Mouse (Mus musculus): ENCODE results near the gene Mad2l1bp. TPM values are rescaled to one million over a fixed set of nuclear protein-coding genes. Genes with fewer than 3 reads are reported as not detected.

Gene Mad2l1bp
- polyA plus RNA-seq (2014; fragmentation: Nextera tagmentation; extraction: Ambion mirVana), result 32.2 and 35.3 TPM in 2 replicates

DNA sequence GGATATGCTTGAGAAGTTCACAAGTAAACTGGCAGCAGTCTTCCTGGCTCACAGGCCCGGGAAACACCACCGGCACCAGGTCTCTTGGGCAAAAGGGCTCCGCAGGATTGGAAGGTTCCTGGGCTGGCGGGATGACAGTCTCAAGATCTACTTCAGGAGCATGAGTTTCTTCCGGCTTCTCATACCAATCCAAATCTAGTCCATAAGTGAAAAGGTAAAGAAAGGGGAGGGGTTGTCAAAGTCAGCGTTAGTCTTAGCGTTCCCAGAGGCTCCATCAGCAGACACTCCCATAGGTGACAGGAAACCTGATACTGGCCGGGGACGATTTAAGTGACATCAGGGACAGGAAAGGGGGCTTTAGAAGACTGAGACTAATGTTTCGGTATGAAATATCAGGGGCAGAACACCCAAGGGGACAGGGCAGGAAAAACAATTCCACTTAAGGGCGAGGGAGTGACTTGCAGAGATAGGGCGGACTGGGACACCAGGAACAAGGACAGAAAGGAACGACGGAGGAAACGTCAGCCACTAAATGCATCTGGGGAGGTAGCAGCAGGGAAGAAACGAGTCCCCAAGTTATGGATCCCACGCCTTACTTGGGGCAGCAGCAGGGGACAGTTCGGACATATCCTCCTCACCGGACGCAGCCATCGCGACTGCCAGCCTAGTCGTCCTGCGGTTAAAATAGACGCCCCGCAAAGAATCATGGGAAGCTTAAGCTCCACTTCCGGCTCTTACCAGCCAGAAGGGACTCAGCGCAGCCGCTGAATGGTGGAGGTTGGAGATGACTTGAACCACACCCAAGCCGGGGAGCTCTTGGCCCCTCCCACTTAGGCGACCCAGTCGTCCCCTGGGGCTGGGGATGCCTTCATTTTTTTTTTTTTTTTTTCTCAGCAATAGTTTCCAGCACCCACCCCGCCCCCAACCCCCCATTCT, at the start of gene Mad2l1bp:
Mad2l1bp (minus strand) TSS at position 707 of the 936 bp plus-strand sequence.
- Histone ChIP-seq H3K4me2 (replicated peaks; ENCODE audit: low read depth, low read length) (peak within 1 kb of the TSS; percentile 63), H3K4me3 (ENCODE audit: low read depth, low read length) (peak within 1 kb of the TSS; percentile 54)
- peak; percentile 89 for ATAC-seq (ENCODE audit: insufficient number of reproducible peaks, insufficient read depth, low FRiP score, low read depth)

DNA sequence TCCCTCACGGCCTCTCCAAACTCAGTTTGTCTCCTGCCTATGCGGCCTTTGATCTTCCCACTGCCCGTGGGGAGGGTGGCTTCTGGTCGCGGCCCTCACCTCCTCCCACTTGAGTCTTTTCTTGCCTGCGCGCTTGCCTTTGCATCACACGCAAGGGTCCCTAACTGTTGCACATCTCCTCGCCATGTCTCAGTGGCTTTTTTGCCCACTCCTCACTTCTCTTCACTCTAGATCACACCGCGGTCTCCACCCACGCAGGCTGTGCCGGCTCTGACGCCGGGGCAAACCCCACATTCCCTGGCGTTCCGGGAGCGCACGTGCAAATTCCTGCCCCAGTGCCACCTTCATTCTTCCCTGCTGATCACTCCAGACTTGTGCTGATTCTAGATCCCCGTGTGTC, 49.7 kb upstream of the Mad2l1bp start:
- Histone ChIP-seq H3K9me3 (ENCODE audit: control insufficient read depth, low read depth, low read length) (no peaks in the 10 kb centered on the region), H3K4me3 (ENCODE audit: low read depth, low read length) (peak overlapping the region; percentile 76), H3K27ac (ENCODE audit: low read length) (peak overlapping the region; percentile 61), H3K9ac (replicated peaks; ENCODE audit: low read depth, low read length) (peak overlapping the region; percentile 64), H3K4me2 (replicated peaks; ENCODE audit: low read depth, low read length) (peak overlapping the region; percentile 62), H3K27me3 (ENCODE audit: control insufficient read depth, insufficient read depth, low read length) (no peaks in the 10 kb centered on the region), H3K36me3 (ENCODE audit: control insufficient read depth, insufficient read depth, low read length) (peaks cover 38% of the 10 kb centered on the region), H3K4me1 (ENCODE audit: control insufficient read depth, insufficient read depth, low read length) (peaks cover 14% of the 10 kb centered on the region; the same call in 1 of the 2 replicates)
- ATAC-seq (ENCODE audit: insufficient number of reproducible peaks, insufficient read depth, low FRiP score, low read depth), result no peak
- WGBS, result under 1% methylated on average over 20 of the region's 20 CpGs

More for the DNA sequence above, at the start of gene Mad2l1bp:
- peaks cover 9% of the 10 kb centered on the region for H3K36me3 ChIP-seq (ENCODE audit: control insufficient read depth, insufficient read depth, low read length)
- no peaks in the 10 kb centered on the region for H3K27me3 ChIP-seq (ENCODE audit: control insufficient read depth, insufficient read depth, low read length)
- H3K27ac ChIP-seq (ENCODE audit: low read length), result peak within 1 kb of the TSS; percentile 55; the same call in 1 of the 2 replicates
- peak within 1 kb of the TSS; percentile 56 for H3K9ac ChIP-seq (replicated peaks; ENCODE audit: low read depth, low read length)
- peaks cover 6% of the 10 kb centered on the region; the same call in 1 of the 2 replicates for H3K4me1 ChIP-seq (ENCODE audit: control insufficient read depth, insufficient read depth, low read length)
- WGBS, result 5% methylated on average over 33 of the region's 33 CpGs
- no peaks in the 10 kb centered on the region for H3K9me3 ChIP-seq (ENCODE audit: control insufficient read depth, low read depth, low read length)

DNA sequence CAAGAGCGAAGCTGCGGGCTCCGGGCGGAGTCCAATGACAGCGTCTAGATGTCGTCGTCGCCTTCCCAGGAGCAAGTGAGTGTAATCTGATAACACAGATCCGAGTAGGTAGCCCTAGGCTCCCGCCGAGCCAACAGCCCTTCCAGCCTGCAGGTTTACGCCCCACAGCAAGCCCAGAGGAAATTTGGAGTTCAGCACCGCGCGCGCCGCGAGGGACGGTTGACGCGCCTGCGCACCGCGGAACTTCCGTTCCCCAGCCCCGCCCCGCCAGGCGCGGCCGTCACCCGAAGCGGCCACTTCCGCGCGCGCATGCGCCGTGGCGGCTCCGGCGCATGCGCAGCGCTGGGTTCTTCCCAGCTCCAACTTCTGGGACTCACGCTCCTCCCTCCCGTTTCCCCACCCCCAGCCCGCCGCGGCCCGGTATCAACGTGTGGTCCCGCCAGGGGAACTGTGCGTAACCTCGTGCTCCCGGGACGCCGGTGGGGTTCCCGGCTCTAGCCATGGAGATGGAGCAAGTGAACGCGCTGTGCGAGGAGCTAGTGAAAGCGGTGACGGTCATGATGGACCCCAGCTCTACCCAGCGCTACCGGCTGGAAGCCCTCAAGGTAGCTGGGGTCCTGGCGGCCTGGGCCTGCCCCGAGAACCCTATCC, 49.2 kb upstream of the Mad2l1bp start, which contains the start of the genes Polh and Xpo5:
Polh (minus strand) TSS at position 225 of the 651 bp plus-strand sequence.
Xpo5 (plus strand) TSS at position 362 of the 651 bp plus-strand sequence.
- Histone ChIP-seq H3K27me3 (ENCODE audit: control insufficient read depth, insufficient read depth, low read length) (no peaks in the 10 kb centered on the region), H3K27ac (ENCODE audit: low read length) (peak within 1 kb of the TSS; percentile 79), H3K4me2 (replicated peaks; ENCODE audit: low read depth, low read length) (peak within 1 kb of the TSS; percentile 83), H3K4me1 (ENCODE audit: control insufficient read depth, insufficient read depth, low read length) (peaks cover 14% of the 10 kb centered on the region; the same call in 1 of the 2 replicates), H3K9me3 (ENCODE audit: control insufficient read depth, low read depth, low read length) (no peaks in the 10 kb centered on the region), H3K4me3 (ENCODE audit: low read depth, low read length) (peak within 1 kb of the TSS; percentile 76), H3K36me3 (ENCODE audit: control insufficient read depth, insufficient read depth, low read length) (peaks cover 38% of the 10 kb centered on the region), H3K9ac (replicated peaks; ENCODE audit: low read depth, low read length) (peak within 1 kb of the TSS; percentile 64)
- WGBS, result under 1% methylated on average over 65 of the region's 66 CpGs
- ATAC-seq (ENCODE audit: insufficient number of reproducible peaks, insufficient read depth, low FRiP score, low read depth), result peak; percentile 96

DNA sequence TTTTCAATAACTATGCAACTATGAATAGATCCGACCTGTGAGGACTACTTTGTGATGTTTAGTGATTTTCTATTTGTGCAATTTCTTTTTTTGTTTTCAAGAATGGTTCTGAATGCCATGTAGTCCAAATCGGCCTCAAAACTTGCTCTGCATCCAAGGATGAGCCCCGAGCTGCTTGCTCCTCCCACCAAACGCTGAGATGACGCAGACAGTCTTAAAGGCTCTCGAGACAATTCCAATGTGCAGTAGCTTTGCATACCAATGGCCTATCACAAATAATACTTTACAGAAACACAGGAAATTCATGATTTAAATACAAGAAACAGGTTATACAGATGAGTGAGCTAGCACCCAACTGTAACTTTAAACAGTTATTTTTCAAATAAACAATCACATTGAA, 47.8 kb upstream of the Mad2l1bp start:
- H3K36me3 ChIP-seq (ENCODE audit: control insufficient read depth, insufficient read depth, low read length), result peaks cover 35% of the 10 kb centered on the region; the same call in 1 of the 2 replicates
- H3K27ac ChIP-seq (ENCODE audit: low read length), result no peak overlapping the region
- H3K9ac ChIP-seq (replicated peaks; ENCODE audit: low read depth, low read length), result peak overlapping the region; percentile 64; the same call in 1 of the 2 replicates
- peaks cover 14% of the 10 kb centered on the region; the same call in 1 of the 2 replicates for H3K4me1 ChIP-seq (ENCODE audit: control insufficient read depth, insufficient read depth, low read length)
- H3K4me2 ChIP-seq (replicated peaks; ENCODE audit: low read depth, low read length), result peak overlapping the region; percentile 83
- H3K9me3 ChIP-seq (ENCODE audit: control insufficient read depth, low read depth, low read length), result no peaks in the 10 kb centered on the region
- peak overlapping the region; percentile 76; the same call in 1 of the 2 replicates for H3K4me3 ChIP-seq (ENCODE audit: low read depth, low read length)
- H3K27me3 ChIP-seq (ENCODE audit: control insufficient read depth, insufficient read depth, low read length), result no peaks in the 10 kb centered on the region
- ATAC-seq (ENCODE audit: insufficient number of reproducible peaks, insufficient read depth, low FRiP score, low read depth), result no peak
- WGBS, result 61% methylated on average over 6 of the region's 6 CpGs

DNA sequence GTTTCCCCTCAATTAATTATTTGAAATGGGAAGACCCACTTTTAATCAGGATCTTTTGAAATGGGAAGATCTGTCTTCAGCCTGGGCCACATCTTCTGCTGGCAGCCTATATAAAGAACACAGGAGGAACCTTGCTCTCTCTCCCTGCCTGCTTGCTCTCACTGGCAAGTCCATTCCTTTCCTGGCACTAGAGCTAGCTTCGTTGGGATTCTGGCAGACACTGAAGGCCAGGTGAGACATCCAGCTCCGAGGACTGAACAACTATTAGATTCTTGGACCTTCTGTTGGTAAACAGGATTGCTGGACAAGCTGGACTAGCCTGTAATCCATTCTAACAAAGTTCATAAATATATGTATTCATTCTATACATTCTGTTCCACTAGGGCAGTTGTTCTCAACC, 35.5 kb upstream of the Mad2l1bp start:
- Histone ChIP-seq H3K9ac (replicated peaks; ENCODE audit: low read depth, low read length) (no peak overlapping the region), H3K36me3 (ENCODE audit: control insufficient read depth, insufficient read depth, low read length) (peaks cover 64% of the 10 kb centered on the region), H3K27me3 (ENCODE audit: control insufficient read depth, insufficient read depth, low read length) (no peaks in the 10 kb centered on the region), H3K4me3 (ENCODE audit: low read depth, low read length) (no peak overlapping the region), H3K4me1 (ENCODE audit: control insufficient read depth, insufficient read depth, low read length) (no peaks in the 10 kb centered on the region), H3K27ac (ENCODE audit: low read length) (no peak overlapping the region), H3K9me3 (ENCODE audit: control insufficient read depth, low read depth, low read length) (no peaks in the 10 kb centered on the region), H3K4me2 (replicated peaks; ENCODE audit: low read depth, low read length) (no peak overlapping the region)
- WGBS, result 96% methylated on average over 2 of the region's 2 CpGs
- ATAC-seq (ENCODE audit: insufficient number of reproducible peaks, insufficient read depth, low FRiP score, low read depth), result no peak

DNA sequence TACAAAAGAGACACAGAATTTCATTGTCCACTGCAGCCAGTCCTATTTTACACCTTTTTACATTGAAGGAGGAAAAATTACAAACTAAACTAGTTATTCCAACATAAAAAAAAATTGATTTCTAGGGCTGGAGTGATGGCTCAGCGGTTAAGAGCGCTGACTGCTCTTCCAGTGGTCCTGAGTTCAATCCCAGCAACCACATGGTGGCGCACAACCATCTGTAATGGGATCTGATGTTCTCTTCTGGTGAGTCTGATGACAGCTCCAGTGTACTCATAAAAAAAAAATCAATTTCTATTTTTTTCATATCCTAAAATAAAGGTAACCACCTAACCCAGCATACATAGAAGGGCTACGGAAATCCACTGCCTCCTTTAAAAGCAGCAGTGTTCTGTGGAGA, 28.9 kb upstream of the Mad2l1bp start:
- WGBS, result 84% methylated on average over 4 of the region's 4 CpGs
- Histone ChIP-seq H3K27ac (ENCODE audit: low read length) (no peak overlapping the region), H3K4me1 (ENCODE audit: control insufficient read depth, insufficient read depth, low read length) (no peaks in the 10 kb centered on the region), H3K9me3 (ENCODE audit: control insufficient read depth, low read depth, low read length) (no peaks in the 10 kb centered on the region), H3K9ac (replicated peaks; ENCODE audit: low read depth, low read length) (no peak overlapping the region), H3K4me3 (ENCODE audit: low read depth, low read length) (no peak overlapping the region), H3K27me3 (ENCODE audit: control insufficient read depth, insufficient read depth, low read length) (no peaks in the 10 kb centered on the region), H3K36me3 (ENCODE audit: control insufficient read depth, insufficient read depth, low read length) (peaks cover 76% of the 10 kb centered on the region), H3K4me2 (replicated peaks; ENCODE audit: low read depth, low read length) (no peak overlapping the region)
- ATAC-seq (ENCODE audit: insufficient number of reproducible peaks, insufficient read depth, low FRiP score, low read depth), result no peak

DNA sequence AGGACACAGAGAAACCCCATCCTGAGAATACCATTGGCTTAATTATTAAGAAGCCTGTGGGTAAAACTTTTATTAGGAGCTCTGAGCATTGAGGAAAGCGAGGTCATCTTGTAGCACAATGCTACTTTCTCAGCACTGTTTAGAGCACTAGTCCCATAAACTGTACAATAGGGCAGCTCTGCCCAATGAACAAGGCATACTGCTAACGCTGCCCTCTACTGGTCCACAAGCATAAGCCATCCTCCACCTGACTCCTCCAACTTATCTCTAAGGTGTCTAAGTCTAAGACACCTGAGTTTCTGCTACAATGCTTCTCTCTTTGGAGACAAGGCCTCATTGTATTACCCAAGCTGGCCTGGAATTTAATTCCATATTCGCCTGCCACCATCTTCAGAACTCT, 17.2 kb upstream of the Mad2l1bp start:
- ATAC-seq (ENCODE audit: insufficient number of reproducible peaks, insufficient read depth, low FRiP score, low read depth), result no peak
- no peaks in the 10 kb centered on the region for H3K27me3 ChIP-seq (ENCODE audit: control insufficient read depth, insufficient read depth, low read length)
- H3K36me3 ChIP-seq (ENCODE audit: control insufficient read depth, insufficient read depth, low read length), result peaks cover 82% of the 10 kb centered on the region
- WGBS, result 76% methylated on average over 3 of the region's 3 CpGs
- H3K9ac ChIP-seq (replicated peaks; ENCODE audit: low read depth, low read length), result no peak overlapping the region
- no peaks in the 10 kb centered on the region for H3K4me1 ChIP-seq (ENCODE audit: control insufficient read depth, insufficient read depth, low read length)
- no peak overlapping the region for H3K4me3 ChIP-seq (ENCODE audit: low read depth, low read length)
- H3K27ac ChIP-seq (ENCODE audit: low read length), result no peak overlapping the region
- H3K4me2 ChIP-seq (replicated peaks; ENCODE audit: low read depth, low read length), result no peak overlapping the region
- no peaks in the 10 kb centered on the region for H3K9me3 ChIP-seq (ENCODE audit: control insufficient read depth, low read depth, low read length)

DNA sequence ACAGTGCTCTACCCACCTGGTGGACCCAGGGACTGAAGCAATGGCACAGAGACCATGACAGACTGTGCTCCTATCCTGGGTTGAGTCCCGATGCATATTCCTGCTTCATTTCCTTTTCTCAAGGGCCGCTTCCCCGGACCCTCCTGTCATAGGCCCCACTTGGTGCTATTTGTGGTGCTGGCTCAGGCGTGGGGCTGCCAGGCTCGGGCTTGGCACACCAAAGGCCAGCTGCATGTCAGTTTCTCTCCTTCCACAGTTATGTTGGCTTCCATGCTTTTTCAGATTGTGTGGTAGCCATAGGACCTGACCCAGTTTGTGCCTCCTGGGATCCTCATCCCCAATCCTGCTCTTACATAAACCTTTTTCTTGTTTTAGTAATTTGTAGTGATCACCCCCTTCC, 15.4 kb upstream of the Mad2l1bp start:
- H3K4me1 ChIP-seq (ENCODE audit: control insufficient read depth, insufficient read depth, low read length), result no peaks in the 10 kb centered on the region
- peaks cover 87% of the 10 kb centered on the region for H3K36me3 ChIP-seq (ENCODE audit: control insufficient read depth, insufficient read depth, low read length)
- H3K4me3 ChIP-seq (ENCODE audit: low read depth, low read length), result no peak overlapping the region
- H3K4me2 ChIP-seq (replicated peaks; ENCODE audit: low read depth, low read length), result no peak overlapping the region
- no peak for ATAC-seq (ENCODE audit: insufficient number of reproducible peaks, insufficient read depth, low FRiP score, low read depth)
- H3K27me3 ChIP-seq (ENCODE audit: control insufficient read depth, insufficient read depth, low read length), result no peaks in the 10 kb centered on the region
- no peak overlapping the region for H3K9ac ChIP-seq (replicated peaks; ENCODE audit: low read depth, low read length)
- H3K9me3 ChIP-seq (ENCODE audit: control insufficient read depth, low read depth, low read length), result no peaks in the 10 kb centered on the region
- 94% methylated on average over 5 of the region's 5 CpGs for WGBS
- no peak overlapping the region for H3K27ac ChIP-seq (ENCODE audit: low read length)
